Mouse (Mus musculus) embryonic facial prominence, embryonic 13.5 days (tissue): Measurements from ENCODE around the gene Lrrc61. TPM values are rescaled to one million over a fixed set of nuclear protein-coding genes. Genes with fewer than 3 reads are reported as not detected.

Experiments used
- ATAC-seq: fragments of 200-750 bp; cut with Nextera tagmentation; 2 replicates; pipeline ENCODE4 v1.8.0; 2017; ENCODE audit warnings: low read depth; ENCODE audit not compliant: insufficient number of reproducible peaks, insufficient read depth, low FRiP score, low TSS enrichment
- H3K27ac ChIP-seq: fragments of 300-500 bp; sonication (generic); 2 replicates; pipeline ENCODE4 v1.5.1; 2015; ENCODE audit warnings: moderate library complexity, mild to moderate bottlenecking, inconsistent platforms
- H3K27me3 ChIP-seq: fragments of 300-500 bp; sonication (generic); 2 replicates; pipeline ENCODE4 v1.6.1; 2015; ENCODE audit warnings: mild to moderate bottlenecking, inconsistent platforms
- H3K36me3 ChIP-seq: fragments of 300-500 bp; sonication (generic); 2 replicates; pipeline ENCODE4 v1.6.1; 2015; ENCODE audit warnings: mild to moderate bottlenecking, inconsistent platforms
- H3K4me1 ChIP-seq: fragments of 300-500 bp; sonication (generic); 2 replicates; pipeline ENCODE4 v1.6.1; 2015; ENCODE audit warnings: inconsistent platforms
- H3K4me2 ChIP-seq: fragments of 300-500 bp; sonication (generic); 2 replicates; pipeline ENCODE4 v1.6.1; 2015; ENCODE audit warnings: moderate library complexity, mild to moderate bottlenecking, inconsistent platforms
- H3K4me3 ChIP-seq: fragments of 300-500 bp; sonication (generic); 2 replicates; pipeline ENCODE4 v1.5.1; 2015; ENCODE audit warnings: mild to moderate bottlenecking, inconsistent platforms
- H3K9ac ChIP-seq: fragments of 300-500 bp; sonication (generic); 2 replicates; pipeline ENCODE4 v1.6.1; 2015; ENCODE audit warnings: mild to moderate bottlenecking, inconsistent platforms
- H3K9me3 ChIP-seq: fragments of 300-500 bp; sonication (generic); 2 replicates; pipeline ENCODE4 v1.6.1; 2016; ENCODE audit warnings: inconsistent platforms
- WGBS: fragments of 180-500 bp; shearing (Covaris S2); methylation state at CpG from one replicate; pipeline ENCODE4 v1.1.7; 2015; ENCODE audit warnings: mixed read lengths; 5-methylcytosine and 5-hydroxymethylcytosine counted together
- polyA plus RNA-seq: library from polyadenylated mRNA; unstranded; fragments of >200 nt; fragmentation: Nextera tagmentation; extraction: Ambion mirVana; gene quantifications from 2 replicates; pipeline ENCODE4 v1.2.1, GENCODE M21; 2015

Gene Lrrc61
- polyA plus RNA-seq, 1 experiment from 2014 or later: 10.8 TPM

GRCm38 (mm10) chr6:48573981-48574380 lies 19.4 kb downstream of the Lrrc61 start:
- Histone ChIP-seq H3K4me2 (no peak overlapping the region), H3K27me3 (no peaks in the 10 kb centered on the region), H3K9me3 (peaks cover 5% of the 10 kb centered on the region; the same call in 1 of the 2 replicates), H3K9ac (no peak overlapping the region), H3K4me1 (0 out of 2 replicates have a peak, but pooled peaks cover 4% of the 10 kb centered on the region), H3K36me3 (peaks cover 7% of the 10 kb centered on the region; the same call in 1 of the 2 replicates), H3K27ac (no peak overlapping the region), H3K4me3 (no peak overlapping the region)
- ATAC-seq: no peak
- 68% methylated on average over 3 of the region's 3 CpGs for WGBS

GRCm38 (mm10) chr6:48578736-48579135 lies 24.1 kb downstream of the Lrrc61 start:
- no peak overlapping the region for H3K4me2 ChIP-seq
- H3K27ac ChIP-seq: peak overlapping the region; percentile 16; the same call in 1 of the 2 replicates
- H3K4me1 ChIP-seq: 0 out of 2 replicates have a peak, but pooled peaks cover 4% of the 10 kb centered on the region
- no peak overlapping the region for H3K9ac ChIP-seq
- no peak overlapping the region for H3K4me3 ChIP-seq
- no peaks in the 10 kb centered on the region for H3K27me3 ChIP-seq
- 65% methylated on average over 5 of the region's 5 CpGs for WGBS
- no peak for ATAC-seq
- no peaks in the 10 kb centered on the region for H3K36me3 ChIP-seq
- no peaks in the 10 kb centered on the region for H3K9me3 ChIP-seq

- no peak overlapping the region for H3K9ac ChIP-seq
- H3K27me3 ChIP-seq: no peaks in the 10 kb centered on the region
- H3K4me1 ChIP-seq: 0 out of 2 replicates have a peak, but pooled peaks cover 4% of the 10 kb centered on the region
- no peaks in the 10 kb centered on the region for H3K36me3 ChIP-seq
- H3K4me2 ChIP-seq: peak overlapping the region; percentile 21; the same call in 1 of the 2 replicates
- no peak for ATAC-seq
- 21% methylated on average over 5 of the region's 5 CpGs for WGBS
- H3K9me3 ChIP-seq: no peaks in the 10 kb centered on the region
- H3K4me3 ChIP-seq: no peak overlapping the region
- H3K27ac ChIP-seq: peak overlapping the region; percentile 16; the same call in 1 of the 2 replicates
These were observed 24.6 kb downstream of the Lrrc61 start for GRCm38 (mm10) chr6:48579215-48579648.

GRCm38 (mm10) chr6:48581257-48581656 lies 26.7 kb downstream of the Lrrc61 start:
- Histone ChIP-seq H3K4me1 (0 out of 2 replicates have a peak, but pooled peaks cover 4% of the 10 kb centered on the region), H3K9ac (no peak overlapping the region), H3K27ac (no peak overlapping the region), H3K36me3 (no peaks in the 10 kb centered on the region), H3K27me3 (no peaks in the 10 kb centered on the region), H3K4me3 (no peak overlapping the region), H3K4me2 (no peak overlapping the region), H3K9me3 (no peaks in the 10 kb centered on the region)
- ATAC-seq: no peak
- 52% methylated on average over 3 of the region's 3 CpGs for WGBS

DNA sequence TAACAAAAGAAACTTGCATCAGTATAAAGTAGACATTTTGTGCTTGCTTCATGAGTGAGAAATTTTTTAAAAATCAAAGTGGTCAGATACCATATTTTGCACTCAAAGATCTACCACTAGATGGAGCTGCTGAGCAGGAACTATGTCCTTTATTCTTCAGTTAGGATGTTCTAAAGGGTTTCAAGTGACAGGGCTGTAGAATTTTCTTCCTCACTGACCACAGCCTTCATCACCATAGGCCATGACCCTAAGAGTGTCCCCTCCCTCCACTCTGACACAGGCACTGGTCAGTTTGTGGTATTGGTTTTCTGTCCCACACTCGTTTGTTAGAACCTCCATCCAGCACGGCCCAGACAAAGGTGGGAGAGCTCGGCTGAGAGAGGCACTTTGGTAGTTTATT lies 27.4 kb downstream of the Lrrc61 start:
- no peaks in the 10 kb centered on the region for H3K36me3 ChIP-seq
- no peaks in the 10 kb centered on the region for H3K9me3 ChIP-seq
- H3K4me3 ChIP-seq: no peak overlapping the region
- ATAC-seq: no peak
- H3K9ac ChIP-seq: no peak overlapping the region
- no peak overlapping the region for H3K27ac ChIP-seq
- WGBS: 69% methylated on average over 3 of the region's 3 CpGs
- no peak overlapping the region for H3K4me2 ChIP-seq
- 0 out of 2 replicates have a peak, but pooled peaks cover 4% of the 10 kb centered on the region for H3K4me1 ChIP-seq
- no peaks in the 10 kb centered on the region for H3K27me3 ChIP-seq

DNA sequence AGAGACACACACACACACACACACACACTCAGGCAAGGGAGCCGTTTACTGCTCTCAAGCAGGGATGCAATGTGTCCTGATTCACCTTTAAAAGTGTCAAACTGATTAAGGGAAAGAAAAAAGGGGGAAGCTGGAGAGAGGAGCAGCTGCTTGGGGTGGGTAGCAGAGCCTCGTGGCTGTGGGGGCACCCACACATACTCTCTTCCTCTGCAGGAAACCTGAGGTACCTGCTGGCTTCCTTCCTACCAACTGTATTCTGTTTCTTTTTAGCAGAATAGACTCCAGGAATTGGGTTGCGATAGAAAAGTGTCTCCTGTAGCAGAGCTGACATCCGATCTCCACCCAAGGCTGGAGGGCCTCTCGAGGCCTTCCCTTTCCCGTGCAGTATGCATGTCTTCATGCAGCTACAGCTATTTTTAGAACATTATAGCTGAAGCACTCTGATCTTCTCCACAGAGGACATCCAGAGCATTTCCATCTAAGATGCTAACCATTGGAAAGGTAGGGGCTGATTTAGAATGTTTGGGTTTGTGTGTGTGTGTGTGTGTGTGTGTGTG lies 34.7 kb downstream of the Lrrc61 start, which contains the start of gene Gm45021:
Gene Gm45021 (plus strand): TSS at position 417 of the 557 bp plus-strand sequence.
- no peak for ATAC-seq
- no peaks in the 10 kb centered on the region for H3K9me3 ChIP-seq
- H3K27ac ChIP-seq: peak within 1 kb of the TSS; percentile 33; the same call in 1 of the 2 replicates
- WGBS: 27% methylated on average over 6 of the region's 6 CpGs
- H3K4me1 ChIP-seq: peaks cover 13% of the 10 kb centered on the region
- H3K4me3 ChIP-seq: no peak within 1 kb of the TSS
- H3K36me3 ChIP-seq: no peaks in the 10 kb centered on the region
- H3K9ac ChIP-seq: peak within 1 kb of the TSS; percentile 46; the same call in 1 of the 2 replicates
- H3K27me3 ChIP-seq: no peaks in the 10 kb centered on the region
- H3K4me2 ChIP-seq: no peak within 1 kb of the TSS

DNA sequence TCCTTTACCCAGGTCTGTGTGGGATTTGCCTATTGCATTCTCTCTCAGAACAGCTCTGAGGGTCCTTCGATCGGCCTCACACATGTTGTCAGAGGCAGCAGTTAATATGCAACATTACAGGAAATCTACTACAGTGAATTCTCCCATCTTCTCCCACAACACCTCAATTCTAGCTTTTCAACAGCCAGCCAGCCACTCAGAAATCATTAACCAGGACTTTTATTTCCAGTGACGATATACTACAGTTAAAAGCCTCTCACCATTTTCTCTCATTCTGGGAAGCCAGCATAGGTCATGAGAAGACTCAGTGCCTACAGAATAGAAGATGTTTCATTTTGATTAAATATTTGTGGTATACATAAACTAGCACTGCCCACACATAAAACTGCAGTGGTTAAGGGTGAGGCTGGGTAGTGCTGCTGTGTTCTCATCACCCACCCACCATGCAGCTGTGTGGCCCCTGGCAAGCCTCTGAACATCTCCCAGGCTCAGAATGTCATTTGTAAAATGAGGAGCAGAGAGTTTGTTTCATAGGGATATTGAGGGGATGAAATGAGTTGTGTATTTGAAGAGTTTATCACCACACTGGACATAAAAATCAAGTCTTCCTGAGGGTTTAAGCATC lies 36.7 kb downstream of the Lrrc61 start:
- 89% methylated on average over 3 of the region's 3 CpGs for WGBS
- Histone ChIP-seq H3K9me3 (peaks cover 3% of the 10 kb centered on the region), H3K36me3 (peaks cover 13% of the 10 kb centered on the region), H3K27ac (no peak overlapping the region), H3K4me1 (peaks cover 23% of the 10 kb centered on the region), H3K4me3 (no peak overlapping the region), H3K9ac (no peak overlapping the region), H3K4me2 (no peak overlapping the region), H3K27me3 (no peaks in the 10 kb centered on the region)
- ATAC-seq: no peak

DNA sequence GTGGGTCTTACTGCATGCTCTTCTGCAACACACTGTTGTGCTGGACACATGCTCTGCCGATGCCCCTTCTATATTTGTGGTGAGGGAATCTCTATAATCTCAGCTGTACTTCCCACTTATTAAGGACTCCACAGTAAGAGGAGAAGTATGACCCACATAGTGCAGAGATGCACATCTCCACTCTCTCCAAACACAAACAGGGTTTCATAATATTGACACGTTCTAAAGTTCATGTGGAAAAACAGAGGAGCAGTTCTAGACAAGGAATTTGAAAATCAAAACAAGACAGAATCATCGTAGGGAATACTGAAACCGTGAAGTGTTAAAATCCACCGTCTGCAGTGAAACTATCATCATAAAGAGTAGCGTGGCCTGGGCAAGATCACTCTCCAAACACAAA lies 37.3 kb downstream of the Lrrc61 start:
- no peak overlapping the region for H3K27ac ChIP-seq
- no peaks in the 10 kb centered on the region for H3K27me3 ChIP-seq
- no peak overlapping the region for H3K4me3 ChIP-seq
- no peak for ATAC-seq
- peaks cover 23% of the 10 kb centered on the region for H3K4me1 ChIP-seq
- H3K9me3 ChIP-seq: peaks cover 9% of the 10 kb centered on the region
- H3K9ac ChIP-seq: no peak overlapping the region
- 82% methylated on average over 6 of the region's 6 CpGs for WGBS
- no peak overlapping the region for H3K4me2 ChIP-seq
- peaks cover 18% of the 10 kb centered on the region for H3K36me3 ChIP-seq

DNA sequence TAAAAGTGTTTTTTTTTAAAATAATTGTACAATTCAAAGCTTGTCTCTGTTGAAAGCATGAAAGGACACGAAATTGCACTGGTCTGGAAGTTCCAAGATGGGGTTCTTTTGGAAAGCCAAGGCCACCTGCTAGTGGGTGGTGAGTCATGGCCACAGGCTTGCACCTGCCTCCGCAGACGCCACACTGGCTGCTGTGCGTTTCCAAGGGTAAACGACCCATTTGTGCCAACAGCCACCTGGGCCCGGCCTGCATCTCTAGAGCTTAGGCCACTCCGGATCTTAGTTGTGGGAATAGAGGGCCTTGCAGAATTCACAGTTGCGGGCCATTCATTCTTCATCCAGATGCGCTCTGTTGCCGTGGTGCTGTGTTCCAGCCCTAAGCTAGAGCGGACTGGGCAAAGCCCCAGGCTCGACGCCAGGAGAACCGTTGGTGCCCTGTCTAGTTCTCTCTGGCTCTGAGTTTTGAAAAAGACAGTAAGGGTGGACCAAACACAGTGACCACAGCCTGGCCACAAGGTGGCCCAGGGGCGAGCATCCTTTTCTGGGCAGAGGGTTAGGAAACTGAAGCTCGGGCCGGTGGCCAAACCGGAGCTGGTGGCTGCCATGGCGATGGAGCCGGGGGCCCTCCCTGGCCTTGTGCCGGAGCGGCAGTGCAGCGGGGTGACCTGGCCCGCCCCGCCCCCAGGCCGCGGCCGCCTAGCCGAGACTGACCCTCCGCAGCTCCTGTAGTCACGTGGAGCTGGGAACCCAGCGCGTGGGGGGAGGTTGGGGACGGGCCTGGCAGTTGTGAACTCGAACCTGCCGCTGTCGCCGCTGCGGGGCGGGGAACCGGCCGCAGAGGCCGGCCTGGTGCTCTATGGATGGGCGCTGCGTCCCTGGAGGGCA lies 38.8 kb downstream of the Lrrc61 start, which contains the start of the genes Repin1 and Gm44965:
Gene Repin1 (plus strand): TSS at position 726 of the 885 bp plus-strand sequence.
Gene Gm44965 (plus strand): TSS at position 784 of the 885 bp plus-strand sequence.
- Histone ChIP-seq H3K9me3 (peaks cover 23% of the 10 kb centered on the region), H3K4me2 (peak within 1 kb of the TSS; percentile 81), H3K4me1 (peaks cover 23% of the 10 kb centered on the region), H3K27me3 (no peaks in the 10 kb centered on the region), H3K27ac (peak within 1 kb of the TSS; percentile 73), H3K36me3 (peaks cover 33% of the 10 kb centered on the region), H3K4me3 (peak within 1 kb of the TSS; percentile 80), H3K9ac (peak within 1 kb of the TSS; percentile 88)
- peak; percentile 83 for ATAC-seq
- 5% methylated on average over 45 of the region's 45 CpGs for WGBS

DNA sequence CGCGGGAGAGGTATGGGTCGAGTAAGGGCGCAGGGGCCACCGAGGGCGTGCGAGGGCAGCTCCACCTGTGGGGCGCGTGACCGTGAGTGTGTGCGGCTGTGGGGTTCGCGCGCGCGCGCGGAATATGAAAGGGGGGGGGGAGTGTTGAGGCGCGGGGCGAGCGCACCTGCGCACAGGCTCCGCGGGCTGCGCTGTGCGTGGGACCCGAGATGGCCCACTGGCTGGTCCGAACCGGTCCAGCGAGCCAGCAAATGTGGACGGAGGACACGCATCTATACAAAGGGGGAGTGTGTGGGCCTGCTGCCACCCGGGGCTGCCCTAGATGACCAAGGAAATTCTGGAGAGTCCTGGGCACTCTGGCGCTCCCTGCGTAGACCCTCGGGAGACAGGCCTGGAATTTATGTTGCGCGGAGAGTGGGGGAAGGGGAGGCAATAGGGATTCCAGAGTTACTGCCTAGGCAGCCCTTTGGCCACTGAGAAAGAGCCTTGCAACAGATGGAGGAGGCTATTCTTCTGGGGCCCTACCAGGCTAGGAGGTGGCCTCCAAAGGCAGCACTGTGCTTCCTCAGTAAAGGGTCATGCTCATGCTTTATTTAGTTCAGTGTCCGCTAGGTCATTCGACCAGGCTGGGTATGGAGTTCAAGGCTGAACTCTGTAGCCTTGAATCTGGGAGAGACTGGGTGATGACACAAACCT lies 39.6 kb downstream of the Lrrc61 start:
- Histone ChIP-seq H3K4me3 (peak overlapping the region; percentile 80), H3K4me1 (peaks cover 19% of the 10 kb centered on the region), H3K36me3 (peaks cover 41% of the 10 kb centered on the region), H3K27ac (peak overlapping the region; percentile 73), H3K27me3 (no peaks in the 10 kb centered on the region), H3K9ac (peak overlapping the region; percentile 88), H3K9me3 (peaks cover 23% of the 10 kb centered on the region), H3K4me2 (peak overlapping the region; percentile 81)
- peak; percentile 23 for ATAC-seq
- 1% methylated on average over 40 of the region's 41 CpGs for WGBS
